Mouse (Mus musculus) kidney, embryonic 16.5 days (tissue): ENCODE measurements at regions not wholly inside any gene's neighbourhood (a gene's known extent, or its start where the extent isn't known, plus 50 kb on each side); places are given as distances from the start of the nearest gene placed in this dataset.

Source experiments
- ATAC-seq: fragments of 200-750 bp; cut with Nextera tagmentation; 2 replicates; pipeline ENCODE4 v1.8.0; 2017; ENCODE audit warnings: moderate TSS enrichment; ENCODE audit not compliant: low FRiP score, low TSS enrichment
- H3K27ac ChIP-seq: fragments of 300-500 bp; sonication (generic); 2 replicates; pipeline ENCODE4 v1.5.1; 2014; ENCODE audit warnings: low read length
- H3K27me3 ChIP-seq: fragments of 300-500 bp; sonication (generic); 2 replicates; pipeline ENCODE4 v1.6.1; 2014; ENCODE audit warnings: low read length, control low read depth, mixed read lengths; ENCODE audit not compliant: insufficient read depth
- H3K36me3 ChIP-seq: fragments of 300-500 bp; sonication (generic); 2 replicates; pipeline ENCODE4 v1.6.1; 2014; ENCODE audit warnings: low read length, control low read depth, mixed read lengths; ENCODE audit not compliant: insufficient read depth
- H3K4me1 ChIP-seq: fragments of 300-500 bp; sonication (generic); 2 replicates; pipeline ENCODE4 v1.6.1; 2014; ENCODE audit warnings: low read length, control low read depth, mixed read lengths; ENCODE audit not compliant: insufficient read depth
- H3K4me2 ChIP-seq: fragments of 300-500 bp; sonication (generic); replicated peaks from 2 replicates; pipeline ENCODE4 v1.6.1; 2014; ENCODE audit warnings: low read depth, low read length
- H3K4me3 ChIP-seq: fragments of 300-500 bp; sonication (generic); 2 replicates; pipeline ENCODE4 v1.5.1; 2014; ENCODE audit warnings: mild to moderate bottlenecking, low read length
- H3K9ac ChIP-seq: fragments of 300-500 bp; sonication (generic); replicated peaks from 2 replicates; pipeline ENCODE4 v1.6.1; 2014; ENCODE audit warnings: low read length
- H3K9me3 ChIP-seq: fragments of 300-500 bp; sonication (generic); 2 replicates; pipeline ENCODE4 v1.6.1; 2016; ENCODE audit warnings: low read length, control low read depth
- WGBS: fragments of 180-500 bp; shearing (Covaris S2); extraction: QIAGEN DNeasy Blood & Tissue Kit; methylation state at CpG from one replicate; pipeline ENCODE4 v1.1.7; 2014; 5-methylcytosine and 5-hydroxymethylcytosine counted together

DNA sequence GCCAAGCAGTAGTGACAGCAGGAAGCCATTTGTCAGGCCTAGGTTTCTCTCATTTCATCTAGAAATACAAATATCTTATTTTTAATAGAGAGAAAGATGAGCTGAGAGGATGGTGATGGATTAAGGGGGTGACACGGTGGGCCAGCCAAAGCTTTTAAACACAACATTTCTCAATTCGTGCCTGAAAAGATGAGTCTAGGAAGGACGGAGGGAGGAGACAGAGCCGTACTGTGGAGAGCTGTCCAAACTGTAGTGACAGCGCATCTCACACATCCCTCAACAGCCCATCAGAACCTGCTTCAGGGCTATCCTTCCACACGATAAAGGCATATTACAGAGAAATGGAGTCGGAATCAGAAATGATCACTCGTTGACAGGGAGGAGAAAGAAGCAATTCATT is 848.0 kb downstream of the Slc4a3 start:
- Histone ChIP-seq H3K9ac (no peak overlapping the region), H3K27ac (no peak overlapping the region), H3K9me3 (no peaks in the 10 kb centered on the region), H3K4me3 (no peak overlapping the region), H3K4me2 (no peak overlapping the region), H3K27me3 (no peaks in the 10 kb centered on the region), H3K36me3 (no peaks in the 10 kb centered on the region), H3K4me1 (no peaks in the 10 kb centered on the region)
- no peak for ATAC-seq
- 75% methylated on average over 8 of the region's 8 CpGs for WGBS

- no peak for ATAC-seq
- WGBS, result 79% methylated on average over 2 of the region's 2 CpGs
- no peak overlapping the region for H3K27ac ChIP-seq
- H3K4me3 ChIP-seq, result no peak overlapping the region
- H3K9ac ChIP-seq, result no peak overlapping the region
- no peak overlapping the region for H3K4me2 ChIP-seq
- H3K9me3 ChIP-seq, result no peaks in the 10 kb centered on the region
- no peaks in the 10 kb centered on the region for H3K27me3 ChIP-seq
- no peaks in the 10 kb centered on the region for H3K4me1 ChIP-seq
- H3K36me3 ChIP-seq, result no peaks in the 10 kb centered on the region
These were observed 856.8 kb downstream of the Slc4a3 start for GRCm38 (mm10) chr1:76402854-76403253.

DNA sequence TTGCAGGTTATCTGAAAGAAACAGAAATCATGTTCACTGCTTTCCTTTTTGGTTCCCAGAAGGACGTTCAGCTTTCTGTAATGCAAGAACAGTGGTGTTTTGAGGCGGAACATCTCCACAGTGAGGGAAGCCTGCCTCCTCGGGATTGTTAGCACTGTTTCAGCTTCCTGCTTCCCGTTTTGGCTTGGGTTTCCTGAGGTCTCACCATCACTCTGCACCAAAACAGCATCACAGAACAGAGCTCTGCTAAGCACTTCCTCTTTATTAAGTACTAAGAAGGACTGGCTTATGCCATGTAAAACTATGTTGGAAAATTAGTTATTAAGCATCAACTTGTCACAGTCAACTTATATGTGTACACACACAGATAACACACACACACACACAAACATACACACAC is 857.9 kb downstream of the Slc4a3 start:
- H3K4me2 ChIP-seq, result no peak overlapping the region
- WGBS, result 68% methylated on average over 4 of the region's 4 CpGs
- no peaks in the 10 kb centered on the region for H3K36me3 ChIP-seq
- H3K27ac ChIP-seq, result no peak overlapping the region
- no peaks in the 10 kb centered on the region for H3K4me1 ChIP-seq
- H3K4me3 ChIP-seq, result no peak overlapping the region
- no peak for ATAC-seq
- H3K9ac ChIP-seq, result no peak overlapping the region
- H3K27me3 ChIP-seq, result no peaks in the 10 kb centered on the region
- no peaks in the 10 kb centered on the region for H3K9me3 ChIP-seq

- Histone ChIP-seq H3K9ac (no peak overlapping the region), H3K4me1 (no peaks in the 10 kb centered on the region), H3K27ac (no peak overlapping the region), H3K4me2 (no peak overlapping the region), H3K9me3 (no peaks in the 10 kb centered on the region), H3K36me3 (no peaks in the 10 kb centered on the region), H3K4me3 (no peak overlapping the region), H3K27me3 (no peaks in the 10 kb centered on the region)
- ATAC-seq, result no peak
- WGBS, result 90% methylated on average over 4 of the region's 4 CpGs
These were observed 864.7 kb downstream of the Slc4a3 start for GRCm38 (mm10) chr1:76410813-76411212.

DNA sequence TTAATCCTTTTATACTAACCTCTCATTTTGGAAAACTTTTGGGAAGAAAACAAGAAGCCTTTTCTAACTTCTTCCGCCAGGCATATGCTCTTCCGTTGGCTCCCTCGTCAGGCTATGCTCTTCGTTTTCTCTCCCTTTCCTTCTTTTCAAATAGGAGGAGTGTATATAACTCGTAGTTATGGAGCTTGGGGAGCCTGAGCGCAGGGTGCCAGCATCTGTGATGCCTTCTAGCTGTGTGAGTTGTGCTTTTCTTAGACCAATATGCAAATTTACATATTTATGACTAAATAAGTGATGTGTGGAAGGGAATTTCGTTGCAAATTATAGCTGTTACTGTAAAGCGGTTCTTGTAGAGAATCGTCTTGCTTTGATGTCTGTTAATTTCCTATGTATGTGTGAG is 874.5 kb downstream of the Slc4a3 start:
- no peaks in the 10 kb centered on the region for H3K36me3 ChIP-seq
- no peaks in the 10 kb centered on the region for H3K9me3 ChIP-seq
- no peaks in the 10 kb centered on the region for H3K4me1 ChIP-seq
- no peak overlapping the region for H3K4me3 ChIP-seq
- no peak overlapping the region for H3K9ac ChIP-seq
- H3K4me2 ChIP-seq, result no peak overlapping the region
- 88% methylated on average over 9 of the region's 9 CpGs for WGBS
- ATAC-seq, result no peak
- no peak overlapping the region for H3K27ac ChIP-seq
- H3K27me3 ChIP-seq, result no peaks in the 10 kb centered on the region

DNA sequence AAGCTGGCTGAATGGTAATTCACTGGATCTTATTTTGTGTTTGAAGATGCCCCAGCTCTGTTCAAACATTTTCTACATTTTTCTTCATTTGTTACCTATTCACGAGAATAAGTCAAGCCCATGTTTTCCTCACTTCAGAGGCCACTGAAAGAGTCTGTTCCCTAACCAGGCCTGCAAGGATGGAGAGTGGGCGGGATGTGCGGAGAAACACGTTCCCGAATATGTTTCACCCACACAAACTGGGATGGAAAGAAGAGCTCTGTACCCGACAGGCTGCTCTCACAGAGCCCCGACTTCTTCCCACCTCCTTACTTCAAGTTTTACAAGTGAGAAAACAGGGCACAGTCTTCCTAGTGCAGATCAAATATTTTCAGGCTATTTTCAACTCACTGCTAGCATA is 881.4 kb downstream of the Slc4a3 start:
- Histone ChIP-seq H3K9me3 (no peaks in the 10 kb centered on the region), H3K4me1 (no peaks in the 10 kb centered on the region), H3K36me3 (no peaks in the 10 kb centered on the region), H3K4me3 (no peak overlapping the region), H3K27ac (no peak overlapping the region), H3K27me3 (no peaks in the 10 kb centered on the region), H3K4me2 (no peak overlapping the region), H3K9ac (no peak overlapping the region)
- no peak for ATAC-seq
- WGBS, result 68% methylated on average over 7 of the region's 7 CpGs

GRCm38 (mm10) chr1:76430041-76430610 is 884.1 kb downstream of the Slc4a3 start:
- ATAC-seq, result no peak
- WGBS, result 85% methylated on average over 6 of the region's 6 CpGs
- H3K36me3 ChIP-seq, result no peaks in the 10 kb centered on the region
- no peaks in the 10 kb centered on the region for H3K4me1 ChIP-seq
- no peak overlapping the region for H3K4me3 ChIP-seq
- H3K27me3 ChIP-seq, result no peaks in the 10 kb centered on the region
- no peak overlapping the region for H3K9ac ChIP-seq
- H3K9me3 ChIP-seq, result no peaks in the 10 kb centered on the region
- no peak overlapping the region for H3K4me2 ChIP-seq
- H3K27ac ChIP-seq, result no peak overlapping the region

DNA sequence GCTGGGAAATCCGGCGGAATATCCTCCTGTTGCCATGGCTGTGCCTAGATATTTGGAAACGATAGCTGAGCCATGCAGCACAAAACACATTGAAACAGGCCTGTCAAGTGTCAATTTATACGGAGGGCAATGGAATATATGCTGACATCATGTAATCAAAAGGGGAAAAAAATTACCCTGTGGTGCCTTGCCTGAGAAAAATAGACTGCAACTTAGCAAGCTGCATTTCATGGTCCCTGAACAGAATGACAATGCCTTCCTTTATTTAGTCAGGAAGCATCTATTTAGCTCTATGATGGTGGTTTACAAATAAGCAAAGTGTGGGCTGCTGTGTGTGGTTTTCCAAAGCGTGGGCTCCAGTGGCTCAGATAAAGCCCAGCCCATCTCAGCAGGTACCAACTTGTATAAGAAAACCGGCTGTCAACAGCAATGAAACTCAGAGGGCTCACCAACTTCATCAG is 887.4 kb downstream of the Slc4a3 start:
- Histone ChIP-seq H3K9me3 (no peaks in the 10 kb centered on the region), H3K9ac (no peak overlapping the region), H3K4me3 (no peak overlapping the region), H3K4me2 (no peak overlapping the region), H3K27me3 (no peaks in the 10 kb centered on the region), H3K27ac (no peak overlapping the region), H3K36me3 (no peaks in the 10 kb centered on the region), H3K4me1 (no peaks in the 10 kb centered on the region)
- ATAC-seq, result no peak
- WGBS, result 70% methylated on average over 6 of the region's 6 CpGs

- Histone ChIP-seq H3K4me2 (no peak overlapping the region), H3K9ac (no peak overlapping the region), H3K27ac (no peak overlapping the region), H3K4me1 (no peaks in the 10 kb centered on the region), H3K4me3 (no peak overlapping the region), H3K27me3 (no peaks in the 10 kb centered on the region), H3K36me3 (no peaks in the 10 kb centered on the region), H3K9me3 (no peaks in the 10 kb centered on the region)
- ATAC-seq, result no peak
- WGBS, result 63% methylated on average over 10 of the region's 10 CpGs
These were observed 904.6 kb downstream of the Slc4a3 start for GRCm38 (mm10) chr1:76450539-76451214.

DNA sequence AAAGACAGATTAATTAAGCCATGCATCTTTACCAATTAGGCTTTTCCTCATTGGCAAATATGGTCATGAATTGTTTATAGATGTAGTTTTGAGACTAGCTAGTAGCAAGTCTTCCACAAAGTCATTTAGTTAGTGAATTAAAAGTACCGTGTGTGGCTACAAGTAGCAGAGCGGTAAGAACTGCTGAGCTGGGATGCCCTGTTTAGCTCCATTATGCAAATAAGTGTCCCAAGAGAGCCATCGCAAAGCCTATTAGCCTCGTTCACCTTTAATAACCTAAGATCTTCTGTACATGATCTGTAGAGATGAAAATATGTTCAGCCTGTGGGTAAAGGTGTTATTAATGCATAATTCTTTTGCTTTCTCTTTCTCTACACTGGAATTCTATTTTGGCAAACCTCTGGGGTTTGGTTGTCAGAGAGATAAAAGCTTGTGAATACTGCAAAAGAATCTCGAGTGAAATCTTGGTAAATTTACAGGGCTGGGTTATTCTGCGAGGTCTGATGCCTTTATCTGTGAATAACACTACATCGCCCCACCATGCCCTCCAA is 907.2 kb downstream of the Slc4a3 start:
- Histone ChIP-seq H3K27me3 (no peaks in the 10 kb centered on the region), H3K36me3 (no peaks in the 10 kb centered on the region)
- WGBS, result 81% methylated on average over 7 of the region's 7 CpGs

More for the DNA sequence above, 907.2 kb downstream of the Slc4a3 start:
- Histone ChIP-seq H3K9me3 (no peaks in the 10 kb centered on the region), H3K27ac (no peak overlapping the region), H3K4me2 (no peak overlapping the region), H3K9ac (no peak overlapping the region), H3K4me1 (no peaks in the 10 kb centered on the region), H3K4me3 (no peak overlapping the region)
- no peak for ATAC-seq
